Mouse (Mus musculus): ENCODE results near the gene C330021F23Rik. TPM values are rescaled to one million over a fixed set of nuclear protein-coding genes. Genes with fewer than 3 reads are reported as not detected.
A peak's percentile ranks its signal among the peaks of the same experiment; 100 is the strongest.

The C330021F23Rik gene
- total and polyA plus RNA-seq, 2 experiments from 2014 or later = 0.22 TPM; not detected in 1

DNA sequence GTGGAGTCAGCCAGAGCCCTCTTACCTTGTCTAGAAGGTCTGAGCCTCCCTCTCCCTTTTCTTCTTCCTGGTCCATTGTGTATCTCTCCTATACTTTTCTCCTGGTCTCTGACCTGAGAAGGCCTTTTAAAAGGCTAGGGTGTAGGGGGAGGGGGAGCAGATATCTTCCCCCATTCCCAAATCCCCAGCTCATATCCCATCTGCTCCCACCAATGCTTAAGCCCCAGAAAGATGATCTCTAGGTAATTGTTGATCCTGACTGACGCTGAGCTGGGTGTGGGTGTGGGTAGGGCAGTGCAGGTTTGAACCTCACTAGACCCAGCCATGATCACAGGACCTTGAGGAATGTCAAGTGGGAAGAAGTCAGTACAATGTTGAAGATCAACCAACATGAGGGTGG, 57.7 kb downstream of the C330021F23Rik start, which contains the start of gene Pcp2:
Pcp2 (minus strand) TSS at position 101 of the 400 bp plus-strand sequence.
- Histone ChIP-seq H3K9me3 (ENCODE audit: low read length) (no peaks in the 10 kb centered on the region), H3K9ac (no peak within 1 kb of the TSS), H3K27me3 (ENCODE audit: insufficient read depth, low read length) (no peaks in the 10 kb centered on the region), H3K4me3 (ENCODE audit: low read depth, low read length) (no peak within 1 kb of the TSS), H3K4me1 (ENCODE audit: insufficient read depth) (peaks cover 8% of the 10 kb centered on the region), H3K36me3 (ENCODE audit: insufficient read depth) (no peaks in the 10 kb centered on the region), H3K4me2 (ENCODE audit: low read depth) (no peak within 1 kb of the TSS), H3K27ac (ENCODE audit: low read depth, low read length) (no peak within 1 kb of the TSS)
- 75% methylated on average over 1 of the region's 1 CpGs for WGBS
- no peak for DNase-seq
- no peak for TF ChIP-seq CTCF (IDR thresholded peaks at IDR 0.05; ENCODE audit: low read depth)
- ATAC-seq = no peak

DNA sequence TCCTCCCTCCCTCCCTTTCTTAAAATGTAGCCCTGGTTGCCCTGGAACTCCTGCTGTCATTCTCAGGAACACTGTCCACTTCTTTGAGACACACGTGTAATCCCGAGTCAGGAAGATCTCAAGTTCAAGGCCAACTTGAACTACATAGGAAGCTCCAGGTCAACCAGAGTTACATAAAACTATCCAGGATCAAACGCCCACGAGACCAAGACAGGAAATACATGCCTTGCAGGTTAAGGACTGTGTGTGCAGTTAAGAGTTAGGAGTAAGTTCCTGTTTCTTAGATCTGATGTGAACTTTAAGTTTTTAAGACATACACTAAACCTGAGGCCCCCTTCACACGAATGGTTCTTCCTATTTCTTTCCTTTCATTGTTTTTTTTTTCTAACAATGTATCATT, 59.2 kb downstream of the C330021F23Rik start:
- H3K36me3 ChIP-seq (ENCODE audit: insufficient read depth) = no peaks in the 10 kb centered on the region
- peaks cover 10% of the 10 kb centered on the region; the same call in 1 of the 2 replicates for H3K4me1 ChIP-seq (ENCODE audit: insufficient read depth)
- no peak overlapping the region for H3K27ac ChIP-seq (ENCODE audit: low read depth, low read length)
- no peaks in the 10 kb centered on the region for H3K27me3 ChIP-seq (ENCODE audit: insufficient read depth, low read length)
- ATAC-seq (no peak), DNase-seq (no peak)
- H3K4me3 ChIP-seq (ENCODE audit: low read depth, low read length) = no peak overlapping the region
- no peak overlapping the region for H3K9ac ChIP-seq
- H3K4me2 ChIP-seq (ENCODE audit: low read depth) = no peak overlapping the region
- no peak for TF ChIP-seq CTCF (IDR thresholded peaks at IDR 0.05; ENCODE audit: low read depth)
- WGBS = 63% methylated on average over 5 of the region's 5 CpGs
- no peaks in the 10 kb centered on the region for H3K9me3 ChIP-seq (ENCODE audit: low read length)

DNA sequence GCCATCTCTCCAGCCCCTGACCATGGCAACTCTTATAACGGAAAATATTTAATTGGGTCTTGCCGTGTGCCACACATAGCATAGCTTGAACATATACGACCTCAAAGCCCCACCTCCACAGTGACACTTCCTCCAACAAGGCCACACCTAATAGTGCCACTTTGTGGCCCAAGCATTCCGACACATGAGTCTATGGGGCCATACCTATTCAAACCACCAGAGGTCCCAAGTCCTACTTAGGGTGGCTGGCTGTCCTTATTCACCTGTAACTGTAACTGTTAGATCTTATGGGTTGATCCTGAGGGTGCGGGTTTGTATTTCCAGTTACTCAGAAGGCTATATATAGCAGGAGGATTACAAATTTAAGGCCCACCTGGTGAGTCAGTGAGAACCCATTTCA, 60.2 kb downstream of the C330021F23Rik start:
- H3K36me3 ChIP-seq (ENCODE audit: insufficient read depth) = no peaks in the 10 kb centered on the region
- ATAC-seq (peak; percentile 34; the same call in 1 of the 2 replicates), DNase-seq (peak; percentile 36)
- no peaks in the 10 kb centered on the region for H3K9me3 ChIP-seq (ENCODE audit: low read length)
- peak; percentile 66 for TF ChIP-seq CTCF (IDR thresholded peaks at IDR 0.05; ENCODE audit: low read depth)
- no peak overlapping the region for H3K9ac ChIP-seq
- no peak overlapping the region for H3K4me2 ChIP-seq (ENCODE audit: low read depth)
- no peak overlapping the region for H3K27ac ChIP-seq (ENCODE audit: low read depth, low read length)
- no peak overlapping the region for H3K4me3 ChIP-seq (ENCODE audit: low read depth, low read length)
- H3K4me1 ChIP-seq (ENCODE audit: insufficient read depth) = peaks cover 7% of the 10 kb centered on the region; the same call in 1 of the 2 replicates
- H3K27me3 ChIP-seq (ENCODE audit: insufficient read depth, low read length) = no peaks in the 10 kb centered on the region
- 30% methylated on average over 5 of the region's 5 CpGs for WGBS

DNA sequence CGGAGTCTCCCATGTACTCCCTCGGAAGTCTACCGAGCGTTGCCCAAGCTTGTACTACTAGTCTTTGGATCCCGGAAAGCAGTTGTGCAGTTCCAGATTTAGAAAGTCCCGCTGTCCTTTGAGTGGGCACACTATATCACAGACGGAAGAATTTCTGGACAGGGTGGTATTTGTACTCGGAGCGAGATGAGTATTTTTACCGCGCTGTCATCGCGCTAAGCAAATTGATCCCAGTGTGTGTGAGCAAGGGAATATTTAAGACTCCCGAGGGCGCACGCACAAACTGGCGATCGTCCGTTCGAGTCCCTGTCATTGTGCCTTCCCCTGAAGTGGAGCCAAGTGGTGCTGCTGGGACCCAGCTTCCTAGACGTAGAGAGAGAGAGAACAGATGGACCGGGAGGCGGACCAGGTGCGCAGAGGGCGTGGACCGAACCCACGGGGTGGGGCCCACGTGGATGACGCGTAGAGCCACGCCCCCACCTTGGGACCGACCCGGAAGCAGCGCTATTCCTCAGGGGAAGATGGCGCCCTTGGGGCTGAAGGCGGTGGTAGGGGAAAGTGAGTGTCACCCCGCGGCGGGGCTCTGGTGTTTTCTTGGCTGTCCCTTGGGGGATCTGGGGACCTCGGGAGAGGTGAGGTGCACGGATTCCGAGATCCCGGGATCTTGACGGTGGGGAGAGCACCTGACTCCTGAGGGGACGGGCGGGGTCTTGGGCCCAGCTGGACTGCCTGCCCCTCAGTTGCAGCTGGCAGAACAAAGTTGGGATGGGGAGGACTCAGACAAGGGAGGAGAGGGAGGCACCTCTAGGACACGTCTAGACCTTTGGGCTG, 63.1 kb downstream of the C330021F23Rik start, which contains the start of gene Stxbp2:
Stxbp2 (plus strand) TSS at position 309 of the 831 bp plus-strand sequence.
- TF ChIP-seq CTCF (IDR thresholded peaks at IDR 0.05; ENCODE audit: low read depth) = peak; percentile 16; the same call in 1 of the 2 replicates
- H3K4me2 ChIP-seq (ENCODE audit: low read depth) = peak within 1 kb of the TSS; percentile 64
- H3K4me1 ChIP-seq (ENCODE audit: insufficient read depth) = peaks cover 7% of the 10 kb centered on the region; the same call in 1 of the 2 replicates
- H3K4me3 ChIP-seq (ENCODE audit: low read depth, low read length) = peak within 1 kb of the TSS; percentile 50
- peaks cover 6% of the 10 kb centered on the region for H3K36me3 ChIP-seq (ENCODE audit: insufficient read depth)
- peak; percentile 93 for ATAC-seq
- H3K9ac ChIP-seq = peak within 1 kb of the TSS; percentile 44
- WGBS = 6% methylated on average over 47 of the region's 47 CpGs
- H3K27me3 ChIP-seq (ENCODE audit: insufficient read depth, low read length) = no peaks in the 10 kb centered on the region
- H3K9me3 ChIP-seq (ENCODE audit: low read length) = no peaks in the 10 kb centered on the region
- H3K27ac ChIP-seq (ENCODE audit: low read depth, low read length) = peak within 1 kb of the TSS; percentile 29; the same call in 1 of the 2 replicates
- DNase-seq = peak; percentile 83

DNA sequence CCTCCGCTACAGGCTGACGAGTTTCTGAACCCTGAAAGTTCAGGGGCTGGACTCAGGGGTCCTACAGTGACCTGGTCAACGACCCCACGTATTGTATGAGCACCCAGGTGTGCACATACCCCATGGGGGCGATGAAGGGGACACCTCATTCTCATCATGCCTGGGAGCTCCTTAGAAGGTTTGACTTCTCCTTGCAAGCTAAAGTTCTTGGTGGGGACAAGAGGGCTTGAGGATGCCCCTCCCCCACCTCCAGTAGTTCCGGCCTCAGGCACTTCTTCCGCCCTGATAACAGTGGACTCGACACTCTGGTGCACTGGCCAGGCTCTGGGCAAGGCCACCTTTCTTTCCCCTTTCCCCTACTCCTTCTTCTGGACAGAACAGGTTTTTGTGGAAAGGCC, 63.7 kb downstream of the C330021F23Rik start:
- DNase-seq (no peak), ATAC-seq (no peak)
- no peak overlapping the region for H3K27ac ChIP-seq (ENCODE audit: low read depth, low read length)
- peak overlapping the region; percentile 64 for H3K4me2 ChIP-seq (ENCODE audit: low read depth)
- H3K9ac ChIP-seq = peak overlapping the region; percentile 44; the same call in 1 of the 2 replicates
- WGBS = 22% methylated on average over 8 of the region's 8 CpGs
- H3K4me3 ChIP-seq (ENCODE audit: low read depth, low read length) = peak overlapping the region; percentile 50
- TF ChIP-seq CTCF (IDR thresholded peaks at IDR 0.05; ENCODE audit: low read depth) = no peak
- no peaks in the 10 kb centered on the region for H3K27me3 ChIP-seq (ENCODE audit: insufficient read depth, low read length)
- H3K36me3 ChIP-seq (ENCODE audit: insufficient read depth) = peaks cover 6% of the 10 kb centered on the region
- H3K4me1 ChIP-seq (ENCODE audit: insufficient read depth) = peaks cover 7% of the 10 kb centered on the region; the same call in 1 of the 2 replicates
- H3K9me3 ChIP-seq (ENCODE audit: low read length) = no peaks in the 10 kb centered on the region

Other genes starting within 250 kb of the C330021F23Rik start
- 0.08 TPM in 1 of 2 replicates, not detected in the other for gene A430078G23Rik, start 214.6 kb upstream of the C330021F23Rik start, total RNA-seq (2014; rRNA removed)
- not detected in 2 replicates for gene A430078G23Rik, start 214.6 kb upstream of the C330021F23Rik start, polyA plus RNA-seq (2015; fragmentation: Nextera tagmentation; extraction: Ambion mirVana)
- gene Arhgef18, start 175.0 kb upstream of the C330021F23Rik start, total RNA-seq (2014; rRNA removed) = 39.4 and 41.6 TPM in 2 replicates
- gene Arhgef18, start 175.0 kb upstream of the C330021F23Rik start, polyA plus RNA-seq (2015; fragmentation: Nextera tagmentation; extraction: Ambion mirVana) = 4.5 and 6.8 TPM in 2 replicates
- gene Pex11g, start 100.3 kb upstream of the C330021F23Rik start, total RNA-seq (2014; rRNA removed) = 1.1 and 1.3 TPM in 2 replicates
- gene Pex11g, start 100.3 kb upstream of the C330021F23Rik start, polyA plus RNA-seq (2015; fragmentation: Nextera tagmentation; extraction: Ambion mirVana) = 2.0 and 2.2 TPM in 2 replicates
- 0.15 TPM in 1 of 2 replicates, not detected in the other for gene Tex45, start 97.1 kb upstream of the C330021F23Rik start, total RNA-seq (2014; rRNA removed)
- gene Tex45, start 97.1 kb upstream of the C330021F23Rik start, polyA plus RNA-seq (2015; fragmentation: Nextera tagmentation; extraction: Ambion mirVana) = 0.18 and 0.68 TPM in 2 replicates
- 64.6 and 85.3 TPM in 2 replicates for gene Zfp358, start 74.9 kb upstream of the C330021F23Rik start, total RNA-seq (2014; rRNA removed)
- 64.7 and 67.9 TPM in 2 replicates for gene Zfp358, start 74.9 kb upstream of the C330021F23Rik start, polyA plus RNA-seq (2015; fragmentation: Nextera tagmentation; extraction: Ambion mirVana)
- 63.5 and 77.6 TPM in 2 replicates for gene Mcoln1, start 67.5 kb upstream of the C330021F23Rik start, total RNA-seq (2014; rRNA removed)
- 69.8 and 80.5 TPM in 2 replicates for gene Mcoln1, start 67.5 kb upstream of the C330021F23Rik start, polyA plus RNA-seq (2015; fragmentation: Nextera tagmentation; extraction: Ambion mirVana)
- 42.6 and 56.4 TPM in 2 replicates for gene Pnpla6, start 52.6 kb upstream of the C330021F23Rik start, total RNA-seq (2014; rRNA removed)
- gene Pnpla6, start 52.6 kb upstream of the C330021F23Rik start, polyA plus RNA-seq (2015; fragmentation: Nextera tagmentation; extraction: Ambion mirVana) = 22.2 and 26.3 TPM in 2 replicates
- gene Camsap3, start 19.3 kb downstream of the C330021F23Rik start, total RNA-seq (2014; rRNA removed) = 97.8 and 103 TPM in 2 replicates
- gene Camsap3, start 19.3 kb downstream of the C330021F23Rik start, polyA plus RNA-seq (2015; fragmentation: Nextera tagmentation; extraction: Ambion mirVana) = 36.6 and 42.4 TPM in 2 replicates
- 38.7 and 48.4 TPM in 2 replicates for gene Xab2, start 53.3 kb downstream of the C330021F23Rik start, total RNA-seq (2014; rRNA removed)
- 34.6 and 37.3 TPM in 2 replicates for gene Xab2, start 53.3 kb downstream of the C330021F23Rik start, polyA plus RNA-seq (2015; fragmentation: Nextera tagmentation; extraction: Ambion mirVana)
- gene Pet100, start 53.6 kb downstream of the C330021F23Rik start, total RNA-seq (2014; rRNA removed) = 17.7 and 22.9 TPM in 2 replicates
- gene Pet100, start 53.6 kb downstream of the C330021F23Rik start, polyA plus RNA-seq (2015; fragmentation: Nextera tagmentation; extraction: Ambion mirVana) = 82.4 and 121 TPM in 2 replicates
- not detected in 2 replicates for gene Pcp2, start 57.6 kb downstream of the C330021F23Rik start, total RNA-seq (2014; rRNA removed)
- not detected in 2 replicates for gene Pcp2, start 57.6 kb downstream of the C330021F23Rik start, polyA plus RNA-seq (2015; fragmentation: Nextera tagmentation; extraction: Ambion mirVana)
- 33.9 and 43.8 TPM in 2 replicates for gene Stxbp2, start 63.0 kb downstream of the C330021F23Rik start, total RNA-seq (2014; rRNA removed)
- gene Stxbp2, start 63.0 kb downstream of the C330021F23Rik start, polyA plus RNA-seq (2015; fragmentation: Nextera tagmentation; extraction: Ambion mirVana) = 35.5 and 44.7 TPM in 2 replicates
- gene Retn, start 87.8 kb downstream of the C330021F23Rik start, total RNA-seq (2014; rRNA removed) = 0.38 and 1.7 TPM in 2 replicates
- 0.42 and 0.44 TPM in 2 replicates for gene Retn, start 87.8 kb downstream of the C330021F23Rik start, polyA plus RNA-seq (2015; fragmentation: Nextera tagmentation; extraction: Ambion mirVana)
- gene Mcemp1, start 97.8 kb downstream of the C330021F23Rik start, total RNA-seq (2014; rRNA removed) = 0.19 TPM in 1 of 2 replicates, not detected in the other
- 0.30 and 0.40 TPM in 2 replicates for gene Mcemp1, start 97.8 kb downstream of the C330021F23Rik start, polyA plus RNA-seq (2015; fragmentation: Nextera tagmentation; extraction: Ambion mirVana)
- gene Fcor, start 104.4 kb downstream of the C330021F23Rik start, total RNA-seq (2014; rRNA removed) = 9.8 and 13.7 TPM in 2 replicates
- gene Fcor, start 104.4 kb downstream of the C330021F23Rik start, polyA plus RNA-seq (2015; fragmentation: Nextera tagmentation; extraction: Ambion mirVana) = 21.0 and 22.2 TPM in 2 replicates
- 70.5 and 72.7 TPM in 2 replicates for gene Trappc5, start 108.3 kb downstream of the C330021F23Rik start, total RNA-seq (2014; rRNA removed)
- gene Trappc5, start 108.3 kb downstream of the C330021F23Rik start, polyA plus RNA-seq (2015; fragmentation: Nextera tagmentation; extraction: Ambion mirVana) = 61.2 and 68.5 TPM in 2 replicates
- not detected in 2 replicates for gene Fcer2a, start 126.2 kb downstream of the C330021F23Rik start, total RNA-seq (2014; rRNA removed)
- 0.20 and 0.24 TPM in 2 replicates for gene Fcer2a, start 126.2 kb downstream of the C330021F23Rik start, polyA plus RNA-seq (2015; fragmentation: Nextera tagmentation; extraction: Ambion mirVana)
- not detected in 2 replicates for gene Clec4g, start 152.7 kb downstream of the C330021F23Rik start, total RNA-seq (2014; rRNA removed)
- gene Clec4g, start 152.7 kb downstream of the C330021F23Rik start, polyA plus RNA-seq (2015; fragmentation: Nextera tagmentation; extraction: Ambion mirVana) = 0.21 TPM in 1 of 2 replicates, not detected in the other
- gene Cd209a, start 181.0 kb downstream of the C330021F23Rik start, total RNA-seq (2014; rRNA removed) = not detected in 2 replicates
- gene Cd209a, start 181.0 kb downstream of the C330021F23Rik start, polyA plus RNA-seq (2015; fragmentation: Nextera tagmentation; extraction: Ambion mirVana) = 0.13 TPM in 1 of 2 replicates, not detected in the other

Data from forebrain, postnatal 0 days (tissue).